Mouse (Mus musculus): Measurements from ENCODE around the gene Ldb2. TPM values are rescaled to one million over a fixed set of nuclear protein-coding genes. Genes with fewer than 3 reads are reported as not detected.
A peak's percentile ranks its signal among the peaks of the same experiment; 100 is the strongest.

The Ldb2 gene
- polyA plus RNA-seq, 1 experiment from 2014 or later: 89.3 TPM

DNA sequence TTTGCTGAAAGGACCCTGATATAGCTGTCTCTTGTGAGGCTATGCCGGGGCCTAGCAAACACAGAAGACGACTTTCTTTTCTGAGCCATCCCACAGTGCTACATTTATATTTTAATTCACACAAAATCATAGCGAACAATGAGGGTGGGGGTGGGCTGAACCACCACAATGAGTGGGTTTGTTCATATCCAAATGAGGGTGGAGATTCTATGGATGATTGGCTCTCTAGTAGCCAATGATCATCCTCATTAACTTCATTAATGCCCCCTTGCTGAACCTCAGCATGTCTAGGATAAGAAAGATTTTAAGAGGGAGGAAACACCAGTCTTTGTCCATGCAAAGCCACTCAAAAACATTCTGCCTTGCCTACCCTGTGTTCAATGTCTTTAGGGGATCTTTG is 156.4 kb downstream of the Ldb2 start:
- H3K4me2 ChIP-seq (replicated peaks; ENCODE audit: low read depth, low read length): no peak overlapping the region
- WGBS: 86% methylated on average over 3 of the region's 3 CpGs
- H3K27ac ChIP-seq (ENCODE audit: low read depth, low read length): no peak overlapping the region
- H3K9me3 ChIP-seq (ENCODE audit: control insufficient read depth, low read length): no peaks in the 10 kb centered on the region
- no peaks in the 10 kb centered on the region for H3K36me3 ChIP-seq (ENCODE audit: control insufficient read depth, insufficient read depth, low read length)
- peaks cover 15% of the 10 kb centered on the region for H3K4me1 ChIP-seq (ENCODE audit: control insufficient read depth, insufficient read depth, low read length)
- no peak overlapping the region for H3K9ac ChIP-seq (ENCODE audit: low read depth, low read length)
- no peaks in the 10 kb centered on the region for H3K27me3 ChIP-seq (ENCODE audit: control insufficient read depth, insufficient read depth, low read length)
- no peak overlapping the region for H3K4me3 ChIP-seq (ENCODE audit: low read length)
- ATAC-seq (ENCODE audit: low FRiP score, low TSS enrichment): no peak

DNA sequence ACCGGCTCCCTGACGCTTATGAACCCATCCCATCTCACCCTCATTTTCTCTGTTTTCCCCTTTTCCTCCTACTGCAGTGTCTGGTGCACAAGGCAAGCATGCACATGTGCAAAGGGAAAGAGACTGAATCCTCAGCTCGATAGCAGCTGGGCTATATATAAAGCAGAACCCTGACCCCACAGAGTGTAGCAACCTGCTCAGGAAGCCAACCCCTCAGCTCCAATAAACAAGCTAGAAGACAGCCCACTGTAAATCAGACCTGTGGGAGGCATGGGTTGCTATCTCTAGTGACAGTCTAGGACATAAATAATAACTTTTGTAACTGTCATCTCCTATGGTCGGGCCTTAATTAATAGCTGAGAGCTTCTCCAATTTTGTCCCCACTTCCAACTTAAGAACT is 158.4 kb downstream of the Ldb2 start:
- no peak overlapping the region for H3K9ac ChIP-seq (ENCODE audit: low read depth, low read length)
- 0 out of 2 replicates have a peak, but pooled peaks cover 6% of the 10 kb centered on the region for H3K4me1 ChIP-seq (ENCODE audit: control insufficient read depth, insufficient read depth, low read length)
- no peak overlapping the region for H3K4me3 ChIP-seq (ENCODE audit: low read length)
- no peaks in the 10 kb centered on the region for H3K36me3 ChIP-seq (ENCODE audit: control insufficient read depth, insufficient read depth, low read length)
- H3K4me2 ChIP-seq (replicated peaks; ENCODE audit: low read depth, low read length): no peak overlapping the region
- no peak overlapping the region for H3K27ac ChIP-seq (ENCODE audit: low read depth, low read length)
- H3K27me3 ChIP-seq (ENCODE audit: control insufficient read depth, insufficient read depth, low read length): no peaks in the 10 kb centered on the region
- WGBS: 32% methylated on average over 4 of the region's 4 CpGs
- no peaks in the 10 kb centered on the region for H3K9me3 ChIP-seq (ENCODE audit: control insufficient read depth, low read length)
- ATAC-seq (ENCODE audit: low FRiP score, low TSS enrichment): peak; percentile 86

DNA sequence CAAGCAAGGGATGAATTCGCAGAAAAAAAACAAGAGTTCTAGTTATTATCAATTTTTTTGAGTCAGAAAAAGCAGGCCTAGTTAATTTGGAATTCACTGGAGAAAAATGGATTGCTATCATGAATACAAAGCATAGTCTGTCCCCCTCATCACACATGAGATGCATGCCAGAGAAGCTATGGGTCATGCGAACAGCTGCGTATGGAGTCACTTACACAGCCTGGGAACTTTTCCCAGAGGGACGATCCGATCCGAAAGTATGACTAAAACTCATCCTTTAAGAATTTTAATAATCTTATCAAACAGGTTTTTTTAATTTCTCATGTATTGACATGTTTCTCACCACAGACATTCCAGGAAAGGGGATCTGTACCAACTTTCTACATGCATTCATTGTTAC is 163.9 kb downstream of the Ldb2 start:
- Histone ChIP-seq H3K4me3 (ENCODE audit: low read length) (no peak overlapping the region), H3K9ac (ENCODE audit: low read depth, low read length) (no peak overlapping the region), H3K4me1 (ENCODE audit: control insufficient read depth, insufficient read depth, low read length) (no peaks in the 10 kb centered on the region), H3K27ac (ENCODE audit: low read depth, low read length) (no peak overlapping the region), H3K36me3 (ENCODE audit: control insufficient read depth, insufficient read depth, low read length) (no peaks in the 10 kb centered on the region), H3K4me2 (replicated peaks; ENCODE audit: low read depth, low read length) (no peak overlapping the region), H3K27me3 (ENCODE audit: control insufficient read depth, insufficient read depth, low read length) (no peaks in the 10 kb centered on the region), H3K9me3 (ENCODE audit: control insufficient read depth, low read length) (no peaks in the 10 kb centered on the region)
- WGBS: 90% methylated on average over 6 of the region's 6 CpGs
- ATAC-seq (ENCODE audit: low FRiP score, low TSS enrichment): no peak

DNA sequence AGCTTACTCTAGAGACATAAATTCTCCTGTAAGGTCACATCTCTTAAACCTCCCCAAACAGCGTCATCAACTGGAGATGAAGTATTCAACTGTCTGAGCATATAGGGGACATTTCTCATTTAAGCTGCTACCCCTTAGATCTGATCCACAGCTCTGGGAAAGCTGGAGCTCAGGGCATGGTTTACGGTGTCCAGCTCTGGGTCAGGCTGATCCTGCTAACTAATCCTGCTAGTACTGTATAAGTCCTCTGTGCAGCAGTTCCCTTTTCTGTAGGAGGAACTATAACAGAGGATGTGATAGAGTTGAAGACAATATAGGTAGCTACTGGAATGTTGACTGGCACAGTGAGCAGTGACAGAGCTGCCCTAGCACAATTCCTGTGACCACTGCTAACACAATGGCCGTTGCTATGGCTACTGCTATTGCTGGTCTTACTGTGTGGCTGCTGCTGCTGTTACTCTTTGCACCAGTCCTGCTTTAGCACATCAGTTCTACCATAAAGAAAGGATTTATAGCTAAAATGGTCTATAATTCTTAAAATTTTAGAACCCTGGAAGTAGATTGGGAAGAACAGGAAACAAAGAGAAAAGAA is 170.3 kb downstream of the Ldb2 start:
- Histone ChIP-seq H3K9me3 (ENCODE audit: control insufficient read depth, low read length) (no peaks in the 10 kb centered on the region), H3K9ac (ENCODE audit: low read depth, low read length) (no peak overlapping the region), H3K4me3 (ENCODE audit: low read length) (no peak overlapping the region), H3K27ac (ENCODE audit: low read depth, low read length) (no peak overlapping the region), H3K27me3 (ENCODE audit: control insufficient read depth, insufficient read depth, low read length) (no peaks in the 10 kb centered on the region), H3K4me1 (ENCODE audit: control insufficient read depth, insufficient read depth, low read length) (no peaks in the 10 kb centered on the region), H3K36me3 (ENCODE audit: control insufficient read depth, insufficient read depth, low read length) (no peaks in the 10 kb centered on the region), H3K4me2 (replicated peaks; ENCODE audit: low read depth, low read length) (no peak overlapping the region)
- no peak for ATAC-seq (ENCODE audit: low FRiP score, low TSS enrichment)
- 77% methylated on average over 3 of the region's 3 CpGs for WGBS

DNA sequence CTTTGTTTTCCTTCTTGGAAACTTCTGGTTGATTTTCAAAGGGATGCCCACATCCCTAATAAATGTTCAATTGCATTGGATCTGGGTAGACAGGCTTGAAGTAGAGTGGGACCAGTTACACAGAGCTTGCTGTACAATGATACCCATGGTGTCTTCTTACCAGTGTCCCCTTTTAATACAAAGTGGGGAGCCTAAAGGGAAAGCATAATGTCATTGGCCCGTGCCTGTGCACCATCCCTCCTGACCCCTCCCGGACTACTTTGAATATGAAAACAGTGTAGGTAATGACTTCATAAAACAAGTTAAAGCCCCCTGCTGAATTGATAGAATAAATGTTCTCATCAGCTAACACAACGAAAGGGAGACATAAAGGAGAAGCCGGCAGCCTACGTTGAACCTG is 172.0 kb downstream of the Ldb2 start:
- Histone ChIP-seq H3K27ac (ENCODE audit: low read depth, low read length) (no peak overlapping the region), H3K4me2 (replicated peaks; ENCODE audit: low read depth, low read length) (no peak overlapping the region), H3K36me3 (ENCODE audit: control insufficient read depth, insufficient read depth, low read length) (no peaks in the 10 kb centered on the region), H3K4me1 (ENCODE audit: control insufficient read depth, insufficient read depth, low read length) (no peaks in the 10 kb centered on the region), H3K9ac (ENCODE audit: low read depth, low read length) (no peak overlapping the region), H3K9me3 (ENCODE audit: control insufficient read depth, low read length) (no peaks in the 10 kb centered on the region), H3K4me3 (ENCODE audit: low read length) (no peak overlapping the region), H3K27me3 (ENCODE audit: control insufficient read depth, insufficient read depth, low read length) (no peaks in the 10 kb centered on the region)
- ATAC-seq (ENCODE audit: low FRiP score, low TSS enrichment): no peak
- WGBS: 79% methylated on average over 5 of the region's 5 CpGs

DNA sequence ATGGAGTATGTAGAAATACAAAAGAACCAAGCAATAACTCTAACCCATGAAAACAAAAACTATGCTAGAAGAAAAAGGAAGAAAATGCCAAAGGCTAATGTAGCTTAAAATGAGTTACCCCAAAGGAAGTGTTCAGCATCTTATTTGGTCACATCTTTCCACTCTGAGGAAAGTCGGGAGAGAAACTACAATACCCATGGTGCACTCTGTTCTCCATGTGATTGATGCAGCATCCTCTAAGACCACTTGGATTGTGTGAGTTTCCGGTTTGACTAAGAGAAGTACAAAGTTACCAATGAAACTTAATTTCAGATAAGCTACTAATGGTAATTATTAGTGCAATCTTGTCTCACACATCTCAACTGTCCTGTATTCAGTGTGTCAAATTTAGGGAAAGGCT is 172.6 kb downstream of the Ldb2 start:
- H3K4me2 ChIP-seq (replicated peaks; ENCODE audit: low read depth, low read length): no peak overlapping the region
- no peaks in the 10 kb centered on the region for H3K27me3 ChIP-seq (ENCODE audit: control insufficient read depth, insufficient read depth, low read length)
- H3K36me3 ChIP-seq (ENCODE audit: control insufficient read depth, insufficient read depth, low read length): no peaks in the 10 kb centered on the region
- 89% methylated on average over 2 of the region's 2 CpGs for WGBS
- H3K4me3 ChIP-seq (ENCODE audit: low read length): no peak overlapping the region
- no peaks in the 10 kb centered on the region for H3K9me3 ChIP-seq (ENCODE audit: control insufficient read depth, low read length)
- ATAC-seq (ENCODE audit: low FRiP score, low TSS enrichment): no peak
- no peak overlapping the region for H3K27ac ChIP-seq (ENCODE audit: low read depth, low read length)
- no peaks in the 10 kb centered on the region for H3K4me1 ChIP-seq (ENCODE audit: control insufficient read depth, insufficient read depth, low read length)
- no peak overlapping the region for H3K9ac ChIP-seq (ENCODE audit: low read depth, low read length)

DNA sequence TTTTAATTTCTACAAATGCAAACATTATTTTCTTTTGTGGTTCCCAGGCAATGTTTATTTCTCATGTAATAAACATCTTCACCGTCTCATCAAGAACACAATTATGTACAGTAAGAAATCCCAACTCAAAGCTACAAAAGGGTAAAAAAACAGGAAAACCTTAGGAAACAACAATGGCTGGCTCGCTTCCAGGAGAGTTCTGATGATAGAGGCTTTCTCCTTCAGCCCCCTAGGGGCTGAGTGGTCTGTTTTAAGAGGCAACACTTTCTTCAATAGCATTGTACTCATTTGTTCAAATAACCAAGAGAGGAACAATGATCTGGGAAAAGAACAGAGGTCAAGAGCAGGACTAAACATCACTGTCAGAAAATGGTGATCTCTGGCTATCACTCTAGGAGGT is 173.4 kb downstream of the Ldb2 start:
- no peaks in the 10 kb centered on the region for H3K27me3 ChIP-seq (ENCODE audit: control insufficient read depth, insufficient read depth, low read length)
- H3K36me3 ChIP-seq (ENCODE audit: control insufficient read depth, insufficient read depth, low read length): no peaks in the 10 kb centered on the region
- H3K4me1 ChIP-seq (ENCODE audit: control insufficient read depth, insufficient read depth, low read length): no peaks in the 10 kb centered on the region
- no peak overlapping the region for H3K27ac ChIP-seq (ENCODE audit: low read depth, low read length)
- H3K9me3 ChIP-seq (ENCODE audit: control insufficient read depth, low read length): no peaks in the 10 kb centered on the region
- ATAC-seq (ENCODE audit: low FRiP score, low TSS enrichment): no peak
- WGBS: 60% methylated on average over 2 of the region's 2 CpGs
- no peak overlapping the region for H3K4me3 ChIP-seq (ENCODE audit: low read length)
- H3K9ac ChIP-seq (ENCODE audit: low read depth, low read length): no peak overlapping the region
- no peak overlapping the region for H3K4me2 ChIP-seq (replicated peaks; ENCODE audit: low read depth, low read length)

DNA sequence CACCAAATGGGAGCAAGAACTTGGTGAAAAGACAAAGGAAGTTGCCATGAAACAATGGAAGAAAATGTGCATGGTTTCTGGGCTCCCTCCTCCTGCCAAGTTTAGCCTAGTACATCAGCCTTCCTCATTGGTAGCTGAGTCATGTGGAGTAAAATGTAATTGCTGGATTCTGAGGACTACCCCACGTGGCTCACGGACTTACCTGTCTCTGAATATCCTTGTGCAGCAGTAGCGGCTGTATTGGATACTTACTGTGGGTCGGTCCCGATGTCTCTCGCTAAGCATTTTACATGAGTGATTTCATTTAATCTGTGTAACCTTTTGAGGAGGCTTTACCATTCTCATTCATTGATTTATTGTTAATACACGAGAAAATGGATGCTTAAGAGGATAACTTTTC is 183.8 kb downstream of the Ldb2 start:
- WGBS: 93% methylated on average over 7 of the region's 7 CpGs

DNA sequence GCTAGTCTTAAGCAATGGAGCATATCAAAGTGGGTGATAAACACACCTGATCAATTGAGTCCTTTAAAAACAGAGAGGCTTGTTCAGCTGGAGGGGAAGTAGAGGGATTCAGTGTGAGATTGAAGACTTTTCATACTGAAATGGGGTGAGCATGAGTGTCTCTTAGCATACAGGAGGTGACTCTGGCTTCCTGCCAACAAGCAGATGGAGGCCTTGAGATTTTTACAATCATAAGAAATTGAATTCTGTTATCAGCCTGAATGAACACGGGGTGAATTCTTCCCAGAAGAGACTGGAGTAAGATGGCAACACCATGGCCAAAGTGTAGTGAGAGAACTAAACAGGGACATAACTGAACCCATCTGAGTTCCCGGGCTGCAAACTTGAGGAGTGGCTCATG is 190.6 kb downstream of the Ldb2 start:
- 66% methylated on average over 2 of the region's 2 CpGs for WGBS

More for the DNA sequence above, 183.8 kb downstream of the Ldb2 start:
- Histone ChIP-seq H3K4me3 (ENCODE audit: low read length) (no peak overlapping the region), H3K27me3 (ENCODE audit: control insufficient read depth, insufficient read depth, low read length) (no peaks in the 10 kb centered on the region), H3K9ac (ENCODE audit: low read depth, low read length) (no peak overlapping the region), H3K27ac (ENCODE audit: low read depth, low read length) (no peak overlapping the region), H3K36me3 (ENCODE audit: control insufficient read depth, insufficient read depth, low read length) (no peaks in the 10 kb centered on the region), H3K9me3 (ENCODE audit: control insufficient read depth, low read length) (no peaks in the 10 kb centered on the region), H3K4me2 (replicated peaks; ENCODE audit: low read depth, low read length) (no peak overlapping the region), H3K4me1 (ENCODE audit: control insufficient read depth, insufficient read depth, low read length) (no peaks in the 10 kb centered on the region)
- ATAC-seq (ENCODE audit: low FRiP score, low TSS enrichment): no peak

More for the DNA sequence above, 190.6 kb downstream of the Ldb2 start:
- Histone ChIP-seq H3K27ac (ENCODE audit: low read depth, low read length) (no peak overlapping the region), H3K9ac (ENCODE audit: low read depth, low read length) (no peak overlapping the region), H3K4me2 (replicated peaks; ENCODE audit: low read depth, low read length) (no peak overlapping the region), H3K4me1 (ENCODE audit: control insufficient read depth, insufficient read depth, low read length) (no peaks in the 10 kb centered on the region), H3K27me3 (ENCODE audit: control insufficient read depth, insufficient read depth, low read length) (no peaks in the 10 kb centered on the region), H3K9me3 (ENCODE audit: control insufficient read depth, low read length) (no peaks in the 10 kb centered on the region), H3K4me3 (ENCODE audit: low read length) (no peak overlapping the region), H3K36me3 (ENCODE audit: control insufficient read depth, insufficient read depth, low read length) (no peaks in the 10 kb centered on the region)
- ATAC-seq (ENCODE audit: low FRiP score, low TSS enrichment): no peak

All from kidney, embryonic 14.5 days (tissue).